Mouse (Mus musculus): ENCODE data around the gene Lgr5. TPM values are rescaled to one million over a fixed set of nuclear protein-coding genes. Genes with fewer than 3 reads are reported as not detected.

Gene Lgr5
- total RNA-seq (2014; rRNA removed) (3.2 and 3.6 TPM in 2 replicates), polyA plus RNA-seq (2012; rRNA removed) (3.4 and 5.2 TPM in 2 replicates)

DNA sequence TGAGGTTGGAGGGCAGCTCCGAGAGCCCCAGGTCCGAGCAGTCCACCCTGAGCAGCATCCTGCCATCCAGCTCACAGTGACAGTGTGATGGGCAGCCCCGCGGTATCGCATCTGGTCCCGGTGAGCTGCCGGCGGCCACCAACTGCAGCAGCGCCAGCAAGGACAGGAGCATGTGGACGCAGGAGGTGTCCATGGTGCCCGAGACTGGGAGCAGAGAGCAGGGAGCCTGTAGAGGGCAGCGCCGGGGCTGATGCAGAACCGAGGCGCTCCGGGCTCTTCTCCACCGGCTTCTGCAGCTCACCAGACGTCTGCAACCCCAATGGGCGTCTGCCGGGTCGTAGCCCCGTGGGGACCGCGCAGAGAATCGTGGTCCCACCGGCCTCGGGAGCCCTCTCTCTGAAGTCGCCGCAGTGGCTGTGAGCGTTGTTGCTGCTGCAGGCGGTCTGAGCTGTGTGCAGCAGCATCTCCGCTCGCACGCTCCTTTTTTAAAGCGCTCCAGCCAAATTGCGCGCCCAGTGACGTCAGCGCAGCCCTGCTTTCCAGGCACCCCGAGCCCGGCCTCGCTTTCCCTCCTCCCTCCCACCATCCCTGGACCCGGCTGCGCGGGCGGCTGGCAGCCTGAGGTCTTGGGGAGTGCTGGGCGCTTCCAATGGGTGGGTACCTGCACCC lies at the start of gene Lgr5:
Lgr5 (minus strand) TSS at position 480 of the 669 bp plus-strand sequence.
- H3K4me3 ChIP-seq (ENCODE audit: insufficient read depth, low read depth, low read length) = peak within 1 kb of the TSS; percentile 62
- peak within 1 kb of the TSS; percentile 57 for H3K9ac ChIP-seq (ENCODE audit: low read depth, low read length)
- H3K27me3 ChIP-seq (ENCODE audit: control insufficient read depth, insufficient read depth, low read length) = no peaks in the 10 kb centered on the region; the same call in 1 of the 2 replicates
- peak; percentile 45 for DNase-seq (ENCODE audit: extremely low read depth, low read depth, low spot score)
- H3K27ac ChIP-seq (replicated peaks; ENCODE audit: insufficient read depth, low read depth, low read length) = peak within 1 kb of the TSS; percentile 42
- TF ChIP-seq POLR2A (IDR thresholded peaks at IDR 0.05; ENCODE audit: extremely low read depth, insufficient read depth, low read length) (no peak), CTCF (IDR thresholded peaks at IDR 0.05; ENCODE audit: low read depth, low read length) (peak; percentile 39)
- H3K79me2 ChIP-seq (ENCODE audit: control insufficient read depth, insufficient read depth, low read length) = no peaks in the 10 kb centered on the region
- H3K36me3 ChIP-seq (ENCODE audit: control insufficient read depth, insufficient read depth, low read length) = no peaks in the 10 kb centered on the region
- peaks cover 6% of the 10 kb centered on the region for H3K4me1 ChIP-seq (ENCODE audit: control insufficient read depth, insufficient read depth, low read length)
- WGBS = 1% methylated on average over 47 of the region's 47 CpGs

- Histone ChIP-seq H3K9ac (ENCODE audit: low read depth, low read length) (no peak overlapping the region), H3K4me1 (ENCODE audit: control insufficient read depth, insufficient read depth, low read length) (no peaks in the 10 kb centered on the region), H3K36me3 (ENCODE audit: control insufficient read depth, insufficient read depth, low read length) (no peaks in the 10 kb centered on the region), H3K4me3 (ENCODE audit: insufficient read depth, low read depth, low read length) (no peak overlapping the region), H3K79me2 (ENCODE audit: control insufficient read depth, insufficient read depth, low read length) (no peaks in the 10 kb centered on the region), H3K27ac (replicated peaks; ENCODE audit: insufficient read depth, low read depth, low read length) (no peak overlapping the region), H3K27me3 (ENCODE audit: control insufficient read depth, insufficient read depth, low read length) (no peaks in the 10 kb centered on the region)
- 86% methylated on average over 6 of the region's 6 CpGs for WGBS
- no peak for DNase-seq (ENCODE audit: extremely low read depth, low read depth, low spot score)
- TF ChIP-seq POLR2A (IDR thresholded peaks at IDR 0.05; ENCODE audit: extremely low read depth, insufficient read depth, low read length) (no peak), CTCF (IDR thresholded peaks at IDR 0.05; ENCODE audit: low read depth, low read length) (no peak)
Observed at GRCm38 (mm10) chr10:115626678-115627077, 39.1 kb upstream of the Lgr5 start.

GRCm38 (mm10) chr10:115624957-115625356 lies 37.4 kb upstream of the Lgr5 start:
- WGBS = 99% methylated on average over 2 of the region's 2 CpGs
- Histone ChIP-seq H3K79me2 (ENCODE audit: control insufficient read depth, insufficient read depth, low read length) (no peaks in the 10 kb centered on the region), H3K9ac (ENCODE audit: low read depth, low read length) (no peak overlapping the region), H3K4me3 (ENCODE audit: insufficient read depth, low read depth, low read length) (no peak overlapping the region), H3K27me3 (ENCODE audit: control insufficient read depth, insufficient read depth, low read length) (no peaks in the 10 kb centered on the region; the same call in 1 of the 2 replicates), H3K36me3 (ENCODE audit: control insufficient read depth, insufficient read depth, low read length) (no peaks in the 10 kb centered on the region), H3K27ac (replicated peaks; ENCODE audit: insufficient read depth, low read depth, low read length) (no peak overlapping the region), H3K4me1 (ENCODE audit: control insufficient read depth, insufficient read depth, low read length) (no peaks in the 10 kb centered on the region)
- no peak for TF ChIP-seq CTCF (IDR thresholded peaks at IDR 0.05; ENCODE audit: low read depth, low read length)
- no peak for TF ChIP-seq POLR2A (IDR thresholded peaks at IDR 0.05; ENCODE audit: extremely low read depth, insufficient read depth, low read length)
- DNase-seq (ENCODE audit: extremely low read depth, low read depth, low spot score) = no peak

GRCm38 (mm10) chr10:115623956-115624671 lies 36.5 kb upstream of the Lgr5 start:
- no peaks in the 10 kb centered on the region; the same call in 1 of the 2 replicates for H3K27me3 ChIP-seq (ENCODE audit: control insufficient read depth, insufficient read depth, low read length)
- H3K79me2 ChIP-seq (ENCODE audit: control insufficient read depth, insufficient read depth, low read length) = no peaks in the 10 kb centered on the region
- 77% methylated on average over 15 of the region's 15 CpGs for WGBS
- no peaks in the 10 kb centered on the region for H3K4me1 ChIP-seq (ENCODE audit: control insufficient read depth, insufficient read depth, low read length)
- H3K4me3 ChIP-seq (ENCODE audit: insufficient read depth, low read depth, low read length) = no peak overlapping the region
- H3K9ac ChIP-seq (ENCODE audit: low read depth, low read length) = no peak overlapping the region
- DNase-seq (ENCODE audit: extremely low read depth, low read depth, low spot score) = no peak
- TF ChIP-seq POLR2A (IDR thresholded peaks at IDR 0.05; ENCODE audit: extremely low read depth, insufficient read depth, low read length) = no peak
- TF ChIP-seq CTCF (IDR thresholded peaks at IDR 0.05; ENCODE audit: low read depth, low read length) = no peak
- no peak overlapping the region for H3K27ac ChIP-seq (replicated peaks; ENCODE audit: insufficient read depth, low read depth, low read length)
- no peaks in the 10 kb centered on the region for H3K36me3 ChIP-seq (ENCODE audit: control insufficient read depth, insufficient read depth, low read length)

DNA sequence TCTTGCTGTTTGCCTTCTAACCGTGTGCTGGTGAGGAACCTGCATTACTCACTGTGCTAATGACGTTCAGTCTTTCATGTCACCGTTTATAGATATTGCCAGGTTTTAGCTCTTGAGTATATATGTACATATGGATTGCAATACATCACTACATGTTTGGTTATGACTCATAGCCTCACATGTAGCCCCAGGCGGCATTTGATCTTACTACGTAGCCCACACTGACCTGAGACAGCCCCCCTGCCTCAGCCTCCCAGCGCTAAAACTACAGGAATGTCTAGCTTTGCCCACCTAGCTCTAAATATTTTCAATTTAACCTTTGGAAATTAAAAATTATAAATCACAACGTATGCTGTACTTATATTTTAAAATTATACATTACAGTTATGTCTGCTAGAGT lies 35.9 kb upstream of the Lgr5 start:
- no peak for DNase-seq (ENCODE audit: extremely low read depth, low read depth, low spot score)
- H3K27ac ChIP-seq (replicated peaks; ENCODE audit: insufficient read depth, low read depth, low read length) = no peak overlapping the region
- H3K36me3 ChIP-seq (ENCODE audit: control insufficient read depth, insufficient read depth, low read length) = no peaks in the 10 kb centered on the region
- no peak for TF ChIP-seq POLR2A (IDR thresholded peaks at IDR 0.05; ENCODE audit: extremely low read depth, insufficient read depth, low read length)
- TF ChIP-seq CTCF (IDR thresholded peaks at IDR 0.05; ENCODE audit: low read depth, low read length) = no peak
- H3K4me1 ChIP-seq (ENCODE audit: control insufficient read depth, insufficient read depth, low read length) = no peaks in the 10 kb centered on the region
- H3K27me3 ChIP-seq (ENCODE audit: control insufficient read depth, insufficient read depth, low read length) = no peaks in the 10 kb centered on the region; the same call in 1 of the 2 replicates
- WGBS = 85% methylated on average over 7 of the region's 7 CpGs
- H3K4me3 ChIP-seq (ENCODE audit: insufficient read depth, low read depth, low read length) = no peak overlapping the region
- H3K9ac ChIP-seq (ENCODE audit: low read depth, low read length) = no peak overlapping the region
- H3K79me2 ChIP-seq (ENCODE audit: control insufficient read depth, insufficient read depth, low read length) = no peaks in the 10 kb centered on the region

Data from liver, adult 2 months (tissue).